Mouse (Mus musculus): ENCODE results near the gene Spp2. TPM values are rescaled to one million over a fixed set of nuclear protein-coding genes. Genes with fewer than 3 reads are reported as not detected.

Gene Spp2
- polyA plus RNA-seq, 1 experiment from 2014 or later = not detected

GRCm38 (mm10) chr1:88427987-88428741 is 21.4 kb downstream of the Spp2 start:
- 90% methylated on average over 11 of the region's 11 CpGs for WGBS
- Histone ChIP-seq H3K4me1 (replicated peaks; ENCODE audit: control insufficient read depth, insufficient read depth, low read length) (no peaks in the 10 kb centered on the region), H3K9me3 (ENCODE audit: control insufficient read depth, low read length) (no peaks in the 10 kb centered on the region), H3K4me3 (ENCODE audit: low read depth, low read length) (no peak overlapping the region), H3K36me3 (ENCODE audit: control insufficient read depth, insufficient read depth, low read length) (no peaks in the 10 kb centered on the region), H3K27me3 (ENCODE audit: control insufficient read depth, insufficient read depth, low read length) (no peaks in the 10 kb centered on the region), H3K4me2 (replicated peaks; ENCODE audit: low read depth, low read length) (no peak overlapping the region), H3K27ac (ENCODE audit: low read depth, low read length) (no peak overlapping the region), H3K9ac (ENCODE audit: low read depth, low read length) (no peak overlapping the region)
- no peak for ATAC-seq (ENCODE audit: low FRiP score)
- no peak for DNase-seq (ENCODE audit: low spot score)

- Histone ChIP-seq H3K9me3 (ENCODE audit: control insufficient read depth, low read length) (no peaks in the 10 kb centered on the region), H3K4me1 (replicated peaks; ENCODE audit: control insufficient read depth, insufficient read depth, low read length) (no peaks in the 10 kb centered on the region), H3K27ac (ENCODE audit: low read depth, low read length) (no peak overlapping the region), H3K4me2 (replicated peaks; ENCODE audit: low read depth, low read length) (no peak overlapping the region), H3K9ac (ENCODE audit: low read depth, low read length) (no peak overlapping the region), H3K36me3 (ENCODE audit: control insufficient read depth, insufficient read depth, low read length) (no peaks in the 10 kb centered on the region), H3K4me3 (ENCODE audit: low read depth, low read length) (no peak overlapping the region), H3K27me3 (ENCODE audit: control insufficient read depth, insufficient read depth, low read length) (no peaks in the 10 kb centered on the region)
- ATAC-seq (ENCODE audit: low FRiP score) (no peak), DNase-seq (ENCODE audit: low spot score) (no peak)
- WGBS = 44% methylated on average over 1 of the region's 1 CpGs
Observed at GRCm38 (mm10) chr1:88429413-88429812, 22.7 kb downstream of the Spp2 start.

GRCm38 (mm10) chr1:88431262-88431661 is 24.5 kb downstream of the Spp2 start:
- WGBS = 90% methylated on average over 4 of the region's 4 CpGs
- ATAC-seq (ENCODE audit: low FRiP score) = no peak
- no peak overlapping the region for H3K9ac ChIP-seq (ENCODE audit: low read depth, low read length)

GRCm38 (mm10) chr1:88432601-88433000 is 25.8 kb downstream of the Spp2 start:
- Histone ChIP-seq H3K27me3 (ENCODE audit: control insufficient read depth, insufficient read depth, low read length) (no peaks in the 10 kb centered on the region), H3K4me3 (ENCODE audit: low read depth, low read length) (no peak overlapping the region), H3K9me3 (ENCODE audit: control insufficient read depth, low read length) (no peaks in the 10 kb centered on the region), H3K4me1 (replicated peaks; ENCODE audit: control insufficient read depth, insufficient read depth, low read length) (no peaks in the 10 kb centered on the region), H3K4me2 (replicated peaks; ENCODE audit: low read depth, low read length) (no peak overlapping the region), H3K27ac (ENCODE audit: low read depth, low read length) (no peak overlapping the region), H3K9ac (ENCODE audit: low read depth, low read length) (no peak overlapping the region), H3K36me3 (ENCODE audit: control insufficient read depth, insufficient read depth, low read length) (no peaks in the 10 kb centered on the region)
- ATAC-seq (ENCODE audit: low FRiP score) (no peak), DNase-seq (ENCODE audit: low spot score) (no peak)
- WGBS = 55% methylated on average over 3 of the region's 3 CpGs

More at GRCm38 (mm10) chr1:88431262-88431661, 24.5 kb downstream of the Spp2 start:
- no peaks in the 10 kb centered on the region for H3K36me3 ChIP-seq (ENCODE audit: control insufficient read depth, insufficient read depth, low read length)
- no peaks in the 10 kb centered on the region for H3K27me3 ChIP-seq (ENCODE audit: control insufficient read depth, insufficient read depth, low read length)
- no peak overlapping the region for H3K4me3 ChIP-seq (ENCODE audit: low read depth, low read length)
- H3K4me2 ChIP-seq (replicated peaks; ENCODE audit: low read depth, low read length) = no peak overlapping the region
- no peaks in the 10 kb centered on the region for H3K9me3 ChIP-seq (ENCODE audit: control insufficient read depth, low read length)
- no peak for DNase-seq (ENCODE audit: low spot score)
- H3K4me1 ChIP-seq (replicated peaks; ENCODE audit: control insufficient read depth, insufficient read depth, low read length) = no peaks in the 10 kb centered on the region
- no peak overlapping the region for H3K27ac ChIP-seq (ENCODE audit: low read depth, low read length)

- 71% methylated on average over 6 of the region's 6 CpGs for WGBS
- Histone ChIP-seq H3K9me3 (ENCODE audit: control insufficient read depth, low read length) (no peaks in the 10 kb centered on the region), H3K27ac (ENCODE audit: low read depth, low read length) (no peak overlapping the region), H3K4me2 (replicated peaks; ENCODE audit: low read depth, low read length) (no peak overlapping the region), H3K27me3 (ENCODE audit: control insufficient read depth, insufficient read depth, low read length) (no peaks in the 10 kb centered on the region), H3K9ac (ENCODE audit: low read depth, low read length) (no peak overlapping the region), H3K4me1 (replicated peaks; ENCODE audit: control insufficient read depth, insufficient read depth, low read length) (no peaks in the 10 kb centered on the region), H3K36me3 (ENCODE audit: control insufficient read depth, insufficient read depth, low read length) (no peaks in the 10 kb centered on the region), H3K4me3 (ENCODE audit: low read depth, low read length) (no peak overlapping the region)
- ATAC-seq (ENCODE audit: low FRiP score) = no peak
- no peak for DNase-seq (ENCODE audit: low spot score)
Observed at GRCm38 (mm10) chr1:88433096-88433883, 26.5 kb downstream of the Spp2 start.

GRCm38 (mm10) chr1:88434057-88434456 is 27.3 kb downstream of the Spp2 start:
- H3K9ac ChIP-seq (ENCODE audit: low read depth, low read length) = no peak overlapping the region
- no peak for ATAC-seq (ENCODE audit: low FRiP score)
- H3K27ac ChIP-seq (ENCODE audit: low read depth, low read length) = no peak overlapping the region
- H3K4me2 ChIP-seq (replicated peaks; ENCODE audit: low read depth, low read length) = no peak overlapping the region
- H3K4me3 ChIP-seq (ENCODE audit: low read depth, low read length) = no peak overlapping the region
- 72% methylated on average over 4 of the region's 4 CpGs for WGBS
- no peaks in the 10 kb centered on the region for H3K36me3 ChIP-seq (ENCODE audit: control insufficient read depth, insufficient read depth, low read length)
- H3K27me3 ChIP-seq (ENCODE audit: control insufficient read depth, insufficient read depth, low read length) = no peaks in the 10 kb centered on the region
- no peak for DNase-seq (ENCODE audit: low spot score)
- H3K9me3 ChIP-seq (ENCODE audit: control insufficient read depth, low read length) = no peaks in the 10 kb centered on the region
- no peaks in the 10 kb centered on the region for H3K4me1 ChIP-seq (replicated peaks; ENCODE audit: control insufficient read depth, insufficient read depth, low read length)

GRCm38 (mm10) chr1:88437206-88438126 is 30.7 kb downstream of the Spp2 start:
- Histone ChIP-seq H3K4me1 (replicated peaks; ENCODE audit: control insufficient read depth, insufficient read depth, low read length) (no peaks in the 10 kb centered on the region), H3K9me3 (ENCODE audit: control insufficient read depth, low read length) (no peaks in the 10 kb centered on the region), H3K36me3 (ENCODE audit: control insufficient read depth, insufficient read depth, low read length) (no peaks in the 10 kb centered on the region), H3K4me3 (ENCODE audit: low read depth, low read length) (no peak overlapping the region), H3K9ac (ENCODE audit: low read depth, low read length) (no peak overlapping the region), H3K27me3 (ENCODE audit: control insufficient read depth, insufficient read depth, low read length) (no peaks in the 10 kb centered on the region), H3K4me2 (replicated peaks; ENCODE audit: low read depth, low read length) (no peak overlapping the region), H3K27ac (ENCODE audit: low read depth, low read length) (no peak overlapping the region)
- ATAC-seq (ENCODE audit: low FRiP score) (no peak), DNase-seq (ENCODE audit: low spot score) (no peak)
- 79% methylated on average over 9 of the region's 9 CpGs for WGBS

- no peak overlapping the region for H3K4me3 ChIP-seq (ENCODE audit: low read depth, low read length)
- WGBS = 67% methylated on average over 4 of the region's 4 CpGs
- H3K4me2 ChIP-seq (replicated peaks; ENCODE audit: low read depth, low read length) = no peak overlapping the region
- H3K27ac ChIP-seq (ENCODE audit: low read depth, low read length) = no peak overlapping the region
- H3K36me3 ChIP-seq (ENCODE audit: control insufficient read depth, insufficient read depth, low read length) = no peaks in the 10 kb centered on the region
- no peaks in the 10 kb centered on the region for H3K9me3 ChIP-seq (ENCODE audit: control insufficient read depth, low read length)
- no peaks in the 10 kb centered on the region for H3K27me3 ChIP-seq (ENCODE audit: control insufficient read depth, insufficient read depth, low read length)
- no peaks in the 10 kb centered on the region for H3K4me1 ChIP-seq (replicated peaks; ENCODE audit: control insufficient read depth, insufficient read depth, low read length)
- H3K9ac ChIP-seq (ENCODE audit: low read depth, low read length) = no peak overlapping the region
- DNase-seq (ENCODE audit: low spot score) (no peak), ATAC-seq (ENCODE audit: low FRiP score) (no peak)
Observed at GRCm38 (mm10) chr1:88443383-88443782, 36.6 kb downstream of the Spp2 start.
